Mouse (Mus musculus) left cerebral cortex, adult 18-20 months (tissue): Measurements from ENCODE around the gene Arrdc2. TPM values are rescaled to one million over a fixed set of nuclear protein-coding genes. Genes with fewer than 3 reads are reported as not detected.
A peak's percentile ranks its signal among the peaks of the same experiment; 100 is the strongest.

Experiments
- DNase-seq, 2 experiments: peaks; one replicate each; pipeline ENCODE4 v3.0.0; 2021 to 2022; ENCODE audit warnings: low spot score in 2 of 2, mixed read lengths in 1 of 2
- microRNA-seq, 2 experiments: library from miRNA; unstranded; fragments of <30 nt; microRNA quantifications; one replicate each; pipeline ENCODE4 v1.2.0; 2021
- total RNA-seq, 2 experiments: library from RNA; stranded (reverse); gene quantifications; 2 replicates each; pipeline ENCODE4 v1.2.3; 2021

Arrdc2 gene
- total RNA-seq, 2 experiments from 2014 or later: 12.0 to 13.3 TPM

DNA sequence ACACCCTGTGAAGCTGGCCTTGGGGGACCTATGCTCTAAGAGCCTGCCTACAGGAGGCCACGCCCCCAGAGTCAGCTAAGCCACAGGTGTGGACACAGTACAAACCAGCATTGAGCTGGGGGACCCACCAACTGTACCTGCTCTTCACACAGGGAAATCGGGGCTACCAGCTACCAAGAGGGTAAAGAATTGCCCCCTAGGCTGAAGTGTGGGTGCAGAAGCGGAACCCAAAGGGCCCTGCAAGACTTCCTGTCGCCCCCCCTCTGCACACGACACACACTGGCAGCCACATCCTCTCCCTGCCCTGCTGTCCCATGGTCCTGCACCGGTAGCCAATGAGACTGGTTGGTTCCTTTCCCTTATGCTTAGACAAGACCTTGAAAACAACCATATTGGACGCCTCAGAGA is 48.2 kb downstream of the Arrdc2 start:
- no peak for DNase-seq

DNA sequence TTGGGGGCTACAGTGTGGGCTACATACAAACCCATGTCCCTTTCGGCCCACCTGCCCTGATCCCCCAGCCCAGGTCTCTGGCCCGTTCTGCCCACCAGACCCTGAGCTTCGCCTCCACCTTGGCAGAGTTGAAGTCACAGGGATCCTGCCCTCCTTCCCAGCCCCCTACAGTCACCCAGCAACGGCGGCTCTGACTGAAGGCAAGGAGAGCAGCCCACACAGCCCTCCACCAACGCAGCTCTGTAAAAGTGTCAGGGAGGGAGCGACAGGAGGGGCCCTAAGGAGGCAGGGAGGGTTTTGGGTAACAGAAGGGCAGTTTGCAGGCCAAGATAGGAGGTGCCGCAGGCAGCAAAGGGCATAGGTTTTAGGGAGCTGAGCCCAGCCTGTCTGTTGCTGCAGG is 48.7 kb downstream of the Arrdc2 start:
- DNase-seq: peak in 1 of 2 experiments; percentile 64

DNA sequence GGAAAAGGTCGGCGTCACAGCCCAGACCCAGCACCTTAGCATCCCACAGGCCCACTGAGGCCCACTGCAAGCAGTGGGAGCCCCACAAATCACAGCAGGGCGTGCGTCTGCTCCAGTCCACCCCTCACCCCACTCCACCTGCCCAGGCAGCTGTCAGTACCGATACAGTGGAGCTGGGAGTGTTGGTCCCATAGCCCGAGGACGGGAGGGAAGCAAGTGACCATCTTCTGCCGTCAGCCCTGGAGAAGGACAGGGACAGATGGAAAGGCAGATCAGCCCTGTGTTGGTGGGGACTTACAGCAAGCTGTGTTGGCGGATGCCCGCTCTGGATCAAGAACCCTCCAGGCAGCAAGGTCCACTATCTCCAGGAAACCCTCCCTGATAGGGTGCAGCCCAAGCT is 50.5 kb downstream of the Arrdc2 start:
- no peak for DNase-seq

GRCm38 (mm10) chr8:70787941-70788667 is 51.4 kb downstream of the Arrdc2 start:
- no peak for DNase-seq

DNA sequence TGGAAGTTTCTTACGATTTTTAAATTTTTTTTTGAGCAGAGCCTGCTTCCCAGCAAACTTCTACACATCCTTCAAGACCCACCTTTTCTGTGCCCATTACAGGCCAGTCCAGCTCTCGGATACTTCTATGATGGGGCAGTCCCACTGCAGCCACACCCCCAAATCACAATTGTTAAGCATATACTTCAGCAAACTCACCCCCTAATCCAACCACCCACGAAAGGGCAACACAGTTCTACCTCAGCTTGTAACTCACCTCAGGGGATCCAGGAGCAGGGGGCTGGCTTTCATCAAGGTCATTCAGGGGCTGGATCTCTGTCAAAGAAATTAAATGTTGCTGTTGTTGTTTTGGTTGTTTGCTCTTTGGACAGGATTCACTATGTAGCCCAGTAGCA is 52.5 kb downstream of the Arrdc2 start:
- no peak for DNase-seq

GRCm38 (mm10) chr8:70786291-70787050 is 53.0 kb downstream of the Arrdc2 start:
- no peak for DNase-seq

Small RNAs within 50 kb of the gene (microRNA-seq; reads per million reads assigned to microRNA genes)
- 8.7 to 14.2 reads per million in 2 experiments for gene Mir7240

Other genes with a start within 250 kb of the Arrdc2 start
- gene Isyna1, start 245.3 kb downstream of the Arrdc2 start, total RNA-seq: 10 to 100 TPM; 50.4 to 60.8 TPM
- 100 to 1,000 TPM; 250 to 264 TPM for gene Ssbp4, start 230.8 kb downstream of the Arrdc2 start, total RNA-seq
- 1 to 10 TPM in 1 of 2 experiments, under 1 TPM in 1; 0.70 to 1.0 TPM for gene Lrrc25, start 223.6 kb downstream of the Arrdc2 start, total RNA-seq
- gene Gdf15, start 207.3 kb downstream of the Arrdc2 start, total RNA-seq: not detected
- 10 to 100 TPM; 11.6 to 17.9 TPM for gene Pgpep1, start 179.3 kb downstream of the Arrdc2 start, total RNA-seq
- 10 to 100 TPM; 65.0 to 70.9 TPM for gene Lsm4, start 166.5 kb downstream of the Arrdc2 start, total RNA-seq
- gene Jund, start 140.8 kb downstream of the Arrdc2 start, total RNA-seq: 100 to 1,000 TPM; 221 to 289 TPM
- gene Iqcn, start 136.3 kb downstream of the Arrdc2 start, total RNA-seq: under 1 TPM; 0.09 to 0.16 TPM
- gene Gm3336, start 121.2 kb downstream of the Arrdc2 start, total RNA-seq: not detected
- gene Pde4c, start 116.0 kb downstream of the Arrdc2 start, total RNA-seq: 1 to 10 TPM; 1.6 to 3.4 TPM
- 100 to 1,000 TPM; 870 to 892 TPM for gene Rab3a, start 85.0 kb downstream of the Arrdc2 start, total RNA-seq
- gene Mpv17l2, start 78.8 kb downstream of the Arrdc2 start, total RNA-seq: 10 to 100 TPM; 31.3 to 31.4 TPM
- 100 to 1,000 TPM; 150 to 153 TPM for gene Pik3r2, start 63.0 kb downstream of the Arrdc2 start, total RNA-seq
- gene Mast3, start 34.7 kb downstream of the Arrdc2 start, total RNA-seq: 100 to 1,000 TPM; 317 to 334 TPM
- gene Il12rb1, start 31.3 kb downstream of the Arrdc2 start, total RNA-seq: under 1 TPM; 0.63 to 0.77 TPM
- gene Kcnn1, start 23.5 kb upstream of the Arrdc2 start, total RNA-seq: 10 to 100 TPM; 17.4 to 19.3 TPM
- gene Ccdc124, start 34.2 kb upstream of the Arrdc2 start, total RNA-seq: 100 to 1,000 TPM; 101 to 102 TPM
- gene Slc5a5, start 53.0 kb upstream of the Arrdc2 start, total RNA-seq: 10 to 100 TPM; 12.8 to 13.0 TPM
- 100 to 1,000 TPM; 682 to 726 TPM for gene Rpl18a, start 57.7 kb upstream of the Arrdc2 start, total RNA-seq
- gene Map1s, start 66.2 kb upstream of the Arrdc2 start, total RNA-seq: 10 to 100 TPM; 87.1 to 98.0 TPM